Mouse (Mus musculus) spleen, postnatal 10 days (tissue): ENCODE data around the gene Plekhj1.
"Not testable (repeated sequence)": the region's sequence is repeated elsewhere in the genome, so short reads cannot be mapped to it uniquely, and the experiment has no call there.

Experiments used
- DNase-seq, 2 experiments: peaks; one replicate each; pipeline ENCODE4 v3.0.0; 2021 to 2022; ENCODE audit warnings: low spot score in 2 of 2

Plekhj1 gene

DNA sequence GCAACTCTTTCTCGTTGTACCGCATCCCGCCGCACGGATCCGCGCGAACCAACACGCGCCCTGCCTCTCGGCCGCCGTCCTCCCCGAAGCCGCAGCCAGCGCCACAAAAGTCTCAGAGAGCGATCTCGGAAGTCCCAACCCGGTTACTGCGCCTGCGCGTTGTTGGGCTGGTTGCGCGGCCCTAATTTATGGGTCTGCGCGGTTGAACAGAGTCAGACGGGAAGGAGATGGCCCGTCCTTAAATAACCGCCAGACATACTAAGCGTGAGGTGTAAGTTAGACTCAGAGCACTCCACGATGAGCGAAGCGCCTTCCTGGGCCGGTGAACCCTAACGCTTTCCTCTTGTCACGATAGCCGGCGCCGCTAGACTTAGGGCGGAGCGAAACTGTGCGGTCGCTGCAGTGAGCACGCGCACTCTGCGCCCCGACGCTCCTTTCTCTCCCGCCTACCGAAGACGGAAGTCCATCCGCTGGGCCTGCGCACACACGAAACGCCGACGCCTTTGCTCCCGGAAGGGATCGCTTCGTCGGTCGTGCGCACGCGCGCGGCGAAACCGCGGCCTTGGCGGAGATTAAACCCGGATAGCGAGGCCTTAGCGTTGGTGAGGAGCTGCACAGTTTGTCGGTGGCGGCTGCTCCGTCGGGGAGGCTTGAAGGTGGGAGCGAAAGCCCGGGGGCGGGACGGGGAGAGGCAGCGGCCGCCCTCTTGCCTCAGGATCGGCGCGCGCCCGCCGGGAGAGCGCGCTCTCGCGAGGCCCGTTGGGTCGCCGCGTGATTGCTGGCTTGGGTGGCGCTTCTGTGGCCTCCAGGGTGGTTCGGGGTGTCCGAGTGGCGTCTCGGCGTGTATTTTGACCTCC, at the start of gene Plekhj1, which contains the start of gene Sf3a2:
TSS of gene Plekhj1 (minus strand) at position 477 of the 857 bp plus-strand sequence.
TSS of gene Sf3a2 (plus strand) at position 49 of the 857 bp plus-strand sequence.
- DNase-seq, result peak; percentile 97 to 98

DNA sequence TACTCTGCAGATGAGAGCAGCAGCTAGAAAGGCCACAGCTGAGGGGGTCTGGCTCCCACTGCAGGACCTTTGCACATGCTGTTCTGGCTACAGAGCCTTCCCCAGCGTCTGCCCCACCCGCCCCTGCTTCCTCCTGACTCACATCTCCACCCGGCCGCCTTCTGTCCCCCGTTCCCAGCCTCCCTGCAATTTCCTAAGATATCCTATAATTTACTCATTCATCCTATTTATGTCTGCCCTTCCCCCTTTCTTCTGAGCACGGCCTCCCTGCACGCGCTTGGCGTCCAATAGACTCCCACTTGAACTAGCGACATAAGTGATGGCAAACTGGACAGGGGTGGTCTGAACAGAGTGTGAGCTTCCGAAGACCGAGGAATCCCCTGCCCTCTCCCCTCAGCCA, 47.3 kb upstream of the Plekhj1 start:
- DNase-seq, result no peak

DNA sequence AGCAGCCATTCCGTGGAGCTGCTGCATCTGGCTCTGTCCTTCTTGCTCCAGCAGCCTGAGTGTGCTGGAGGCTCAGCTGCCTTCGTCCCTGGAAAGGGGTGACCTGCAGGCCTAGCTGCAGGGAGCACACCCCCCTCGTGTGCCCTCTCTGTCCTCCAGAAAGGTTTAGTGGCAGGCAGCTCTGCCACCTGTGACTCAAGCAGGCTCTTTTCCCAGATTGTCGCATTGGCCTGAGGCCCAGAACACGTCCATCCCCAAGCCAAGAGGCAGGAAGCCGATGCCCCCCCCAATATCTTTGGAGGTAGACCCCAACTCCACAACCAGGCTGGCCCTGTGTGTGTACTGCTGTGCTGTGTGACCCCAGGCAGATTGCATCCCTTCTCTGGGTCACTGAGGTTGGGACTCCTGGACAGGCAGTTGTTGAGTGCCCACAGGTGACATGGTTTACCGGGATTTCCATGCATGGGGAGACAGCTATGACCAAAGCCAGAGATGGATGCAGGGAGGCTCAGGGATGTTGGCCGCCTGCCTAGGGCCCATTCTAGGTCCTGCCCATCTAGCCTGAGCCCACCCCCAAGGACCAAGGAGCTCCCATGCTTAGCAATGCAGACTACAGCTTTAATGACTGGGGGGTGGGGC, 46.7 kb upstream of the Plekhj1 start:
- DNase-seq, result no peak

DNA sequence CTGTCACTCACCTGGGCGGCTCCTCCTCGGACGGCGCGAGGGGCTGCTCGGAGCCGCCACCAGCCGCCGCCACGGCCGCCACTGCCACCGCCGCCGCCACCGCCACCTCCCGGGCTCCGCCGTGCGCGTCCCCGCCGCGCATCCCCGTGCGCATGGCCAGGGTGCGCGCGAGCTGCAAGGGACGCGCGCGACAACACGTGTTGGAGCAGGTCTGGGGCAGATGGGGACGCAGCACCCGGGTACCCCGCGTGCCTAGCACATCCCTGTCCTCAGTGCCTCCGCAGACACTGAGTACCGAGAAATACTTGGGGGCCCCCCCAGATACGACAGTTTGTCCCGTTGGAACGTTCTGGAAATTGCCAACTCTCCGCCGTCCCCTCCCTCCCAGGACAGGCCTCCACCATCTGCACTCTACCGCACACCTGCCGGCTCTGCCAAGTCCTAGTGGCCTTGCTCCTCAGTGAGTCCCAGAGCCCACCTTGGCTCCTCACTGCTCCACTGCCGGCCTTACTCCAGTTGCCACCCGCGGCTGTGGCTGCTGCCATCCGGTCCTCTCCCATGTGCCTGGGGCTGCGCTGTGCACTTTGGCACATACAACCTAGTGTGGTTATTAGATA, 45.6 kb upstream of the Plekhj1 start, which contains the start of gene Lingo3:
TSS of gene Lingo3 (minus strand) at position 109 of the 617 bp plus-strand sequence.
- no peak for DNase-seq

DNA sequence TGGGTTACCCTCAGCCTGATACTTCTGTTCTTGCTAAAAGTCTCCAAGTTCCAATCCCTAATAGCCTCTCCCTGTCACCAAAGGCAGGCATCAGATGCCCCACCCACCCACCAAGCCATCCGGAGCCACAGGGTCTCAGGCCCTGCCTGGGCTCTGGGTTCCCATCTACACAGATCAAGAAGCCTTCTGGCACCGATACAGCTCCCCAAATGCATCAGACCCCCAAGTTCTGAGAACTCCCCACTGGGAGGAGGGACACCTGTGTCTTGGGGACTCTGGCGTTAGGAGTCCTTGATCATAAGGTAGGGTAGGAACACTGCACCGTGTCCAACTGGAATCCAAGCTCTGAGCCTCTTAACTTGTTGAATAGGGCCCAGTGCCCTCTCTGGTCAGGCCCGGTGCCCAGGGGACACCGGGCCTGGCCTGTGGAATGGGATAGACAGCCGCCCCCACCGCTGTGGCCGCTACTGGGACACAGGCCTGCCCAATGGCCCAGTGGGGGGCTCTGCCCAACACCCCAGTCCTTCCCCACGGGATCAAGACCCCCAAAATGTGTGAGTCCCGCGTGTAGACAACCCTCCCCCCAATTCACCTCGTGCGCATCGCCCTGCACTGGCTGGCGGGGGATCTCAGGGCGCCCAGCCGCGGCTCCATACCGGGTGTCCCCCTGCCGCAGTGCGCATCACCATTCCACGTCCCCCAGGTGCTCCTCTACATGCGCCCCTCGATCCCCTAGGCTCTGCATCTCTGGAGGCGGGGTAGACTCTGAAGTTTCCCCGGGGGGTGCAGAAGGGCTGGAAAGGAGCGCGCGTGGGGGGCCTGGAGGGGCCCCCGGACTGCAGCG, 44.9 kb upstream of the Plekhj1 start:
- no peak for DNase-seq

DNA sequence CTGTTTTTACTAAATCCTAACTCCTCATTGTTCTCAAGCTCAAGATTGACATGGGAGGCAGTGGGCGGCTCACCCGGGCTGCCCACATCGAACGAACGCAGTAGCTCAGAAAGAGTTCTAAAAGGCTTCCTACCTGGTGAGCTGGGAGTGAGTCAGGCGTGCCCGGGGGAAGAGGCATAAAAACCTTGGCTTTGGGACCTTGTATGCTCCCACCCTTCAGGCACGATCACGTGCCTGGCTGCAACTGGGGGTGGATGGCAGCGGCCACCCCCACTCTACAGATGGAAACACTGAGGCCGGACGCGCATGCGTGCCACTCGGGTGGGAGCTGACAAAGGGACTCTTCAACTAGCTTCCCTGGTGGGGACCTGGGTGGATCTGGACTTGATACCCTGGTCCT, 43.9 kb upstream of the Plekhj1 start:
- DNase-seq, result no peak

- no peak for DNase-seq
Observed at GRCm38 (mm10) chr10:80841685-80842084, 43.3 kb upstream of the Plekhj1 start.

GRCm38 (mm10) chr10:80839848-80840247, 41.4 kb upstream of the Plekhj1 start:
- no peak for DNase-seq

DNA sequence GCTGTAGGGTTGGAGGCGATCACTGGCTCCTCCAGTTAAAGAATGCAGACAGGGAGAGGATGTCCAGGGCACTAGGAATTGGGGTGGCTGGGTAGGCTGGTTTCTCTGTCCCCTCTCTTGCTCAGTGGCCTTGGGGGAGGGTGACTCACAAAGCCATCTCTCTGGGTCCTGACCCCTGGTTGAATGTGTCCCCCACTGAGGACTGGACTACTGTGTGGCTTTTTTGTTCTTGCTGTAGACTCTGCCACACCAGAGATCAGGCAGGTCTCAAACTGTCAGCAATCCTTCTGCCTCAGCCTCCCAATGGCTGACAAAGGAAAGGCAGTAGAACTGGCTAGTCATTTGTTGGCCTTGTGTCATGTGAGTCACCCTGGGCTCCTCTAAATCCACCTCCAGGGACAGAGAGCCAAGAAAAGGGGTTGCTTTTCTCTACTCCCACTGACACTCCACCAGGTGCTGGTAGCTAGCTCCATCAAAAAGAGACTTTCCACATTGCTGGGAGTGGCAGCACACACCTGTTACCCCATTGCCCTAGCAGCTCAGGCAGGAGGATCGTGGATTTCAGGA, 40.0 kb upstream of the Plekhj1 start:
- no peak for DNase-seq

GRCm38 (mm10) chr10:80837827-80838226, 39.4 kb upstream of the Plekhj1 start:
- no peak for DNase-seq

GRCm38 (mm10) chr10:80836949-80837379, 38.5 kb upstream of the Plekhj1 start:
- DNase-seq, result no peak

GRCm38 (mm10) chr10:80835617-80836016, 37.2 kb upstream of the Plekhj1 start:
- no peak for DNase-seq

DNA sequence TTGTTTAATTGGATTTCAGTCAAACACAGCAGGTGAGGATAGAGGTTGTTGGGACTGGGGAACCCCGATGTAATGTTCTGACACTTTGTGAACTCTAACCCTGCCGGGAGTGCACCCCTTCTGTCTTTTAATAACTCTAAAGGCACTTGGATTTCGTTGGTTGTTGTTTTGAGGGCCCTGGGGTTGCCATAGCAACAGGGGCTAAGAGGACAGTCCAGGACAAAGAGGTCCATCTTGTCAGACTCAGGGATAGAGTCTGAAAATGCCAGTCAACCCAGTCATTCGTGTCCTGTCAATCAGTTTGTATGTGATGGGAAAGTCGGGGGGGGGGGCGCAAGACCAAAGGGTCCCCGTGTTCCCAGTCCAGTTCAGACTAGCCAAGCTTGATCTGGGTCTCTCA, 34.4 kb upstream of the Plekhj1 start:
- DNase-seq, result no peak

DNA sequence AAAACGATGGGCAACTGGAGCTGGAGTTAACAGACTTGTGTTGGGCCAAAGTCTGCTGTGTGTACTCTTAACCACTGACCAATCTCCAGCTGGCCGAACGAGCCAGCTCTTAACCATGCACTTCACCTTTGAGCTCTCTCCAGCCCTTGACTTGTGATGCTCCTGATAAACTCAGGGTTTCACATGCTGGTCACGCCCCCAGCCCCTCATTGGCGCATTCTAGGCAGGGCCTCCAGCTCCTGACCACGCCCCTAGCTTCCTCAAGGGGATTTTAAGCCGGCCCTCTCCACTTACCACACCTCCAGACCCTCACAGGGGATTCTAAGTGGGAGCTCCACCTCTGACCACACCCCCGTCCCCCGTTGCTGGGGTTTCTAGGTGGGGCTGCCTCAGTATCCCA, 32.7 kb upstream of the Plekhj1 start:
- peak in 1 of 2 experiments; percentile 79 for DNase-seq

DNA sequence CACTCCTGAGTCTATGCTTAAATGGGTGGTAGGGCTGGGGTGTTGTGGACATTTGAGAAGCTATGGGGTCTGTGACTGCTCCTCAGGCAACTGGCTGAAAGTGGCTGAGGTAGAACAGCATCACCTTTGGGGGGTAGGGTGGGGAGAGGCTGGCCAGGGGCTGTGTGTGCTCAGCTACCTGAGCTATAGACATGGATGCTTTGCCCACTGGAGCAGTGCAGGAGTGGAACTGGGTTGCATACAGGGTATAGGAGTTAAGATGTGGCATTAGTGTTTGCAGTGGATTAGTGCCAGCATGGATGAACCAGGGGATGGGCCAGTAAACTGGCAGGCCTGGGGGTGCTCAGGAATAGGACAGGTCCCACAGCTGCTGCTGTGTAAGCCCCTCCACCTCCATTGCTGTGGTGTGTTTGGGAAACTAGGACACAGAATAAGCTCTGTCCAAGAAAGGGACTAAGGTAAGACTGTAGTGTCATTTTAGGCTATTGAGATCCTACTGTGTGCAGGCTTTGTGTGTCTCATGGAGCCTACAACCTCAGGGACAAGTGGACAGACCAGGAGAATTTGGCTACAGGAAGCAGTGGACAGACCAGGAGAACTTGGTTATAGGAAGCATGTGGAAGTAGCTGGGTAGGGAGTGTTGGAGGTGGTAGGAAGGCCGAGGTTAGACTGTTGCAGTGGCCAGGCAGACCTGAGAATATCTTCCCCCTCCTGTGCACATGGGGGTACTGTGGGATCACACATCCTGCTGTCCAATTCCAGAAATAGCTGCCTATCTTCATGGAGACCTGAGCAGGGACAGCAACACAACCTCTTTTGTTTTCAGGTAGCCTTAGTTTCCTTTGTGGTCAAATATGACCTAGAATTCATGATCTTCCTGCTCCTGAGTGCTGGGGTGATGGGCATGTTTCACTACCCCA, 31.2 kb upstream of the Plekhj1 start:
- DNase-seq, result no peak

DNA sequence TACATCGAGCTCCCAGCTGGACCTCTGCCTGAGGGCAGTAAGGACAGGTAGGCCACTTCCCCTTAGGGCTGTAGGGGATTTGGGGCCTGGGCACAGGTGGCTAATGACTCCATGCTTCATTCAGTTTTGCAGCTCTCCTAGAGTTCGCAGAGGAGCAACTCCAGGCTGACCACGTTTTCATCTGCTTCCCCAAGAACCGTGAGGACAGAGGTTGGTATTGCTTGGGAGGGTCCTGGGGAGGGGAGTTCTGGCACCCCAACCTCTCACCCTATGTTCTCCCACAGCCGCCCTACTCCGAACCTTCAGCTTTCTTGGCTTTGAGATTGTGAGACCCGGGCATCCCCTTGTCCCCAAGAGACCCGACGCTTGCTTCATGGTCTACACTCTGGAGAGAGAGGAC, 30.2 kb upstream of the Plekhj1 start:
- not testable (repeated sequence) for DNase-seq

DNA sequence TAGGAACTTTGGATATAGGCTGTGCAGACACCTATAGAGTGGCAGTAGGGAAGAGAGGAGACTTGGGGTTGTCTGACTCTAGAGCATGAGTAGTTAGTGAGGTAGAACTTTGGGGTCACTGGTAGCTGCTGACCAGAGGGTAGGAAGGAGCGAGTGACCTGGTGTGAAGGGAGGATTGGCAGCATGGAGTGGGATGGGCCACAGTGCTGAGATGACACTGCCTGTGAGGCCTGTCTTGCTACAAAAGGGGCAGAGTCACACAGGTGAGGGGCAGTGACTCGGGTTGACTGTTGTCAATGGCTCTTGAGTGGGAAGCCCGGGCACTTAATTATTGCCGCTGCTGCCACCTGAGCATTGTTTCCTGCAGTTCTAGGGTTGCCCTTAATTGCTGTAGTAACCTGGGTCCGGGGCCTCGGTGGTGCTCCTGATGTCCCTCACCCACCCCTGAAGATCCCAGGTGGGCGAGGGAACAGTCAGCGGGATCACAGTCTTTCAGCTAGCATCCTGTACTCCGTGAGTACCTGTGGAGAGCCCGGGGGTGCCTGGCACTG, 29.5 kb upstream of the Plekhj1 start:
- DNase-seq, result no peak

GRCm38 (mm10) chr10:80827063-80827869, 28.8 kb upstream of the Plekhj1 start:
- no peak for DNase-seq
